Mouse (Mus musculus): ENCODE data around the gene Nxph1. TPM values are rescaled to one million over a fixed set of nuclear protein-coding genes. Genes with fewer than 3 reads are reported as not detected.

Nxph1 gene
- total and polyA plus RNA-seq, 3 experiments, result 0.11 TPM; not detected in 2

GRCm38 (mm10) chr6:9220724-9221453 is 272.7 kb downstream of the Nxph1 start:
- Histone ChIP-seq H3K4me3 (ENCODE audit: low read depth, low read length) (no peak overlapping the region), H3K9me3 (replicated peaks) (no peaks in the 10 kb centered on the region), H3K36me3 (replicated peaks) (no peaks in the 10 kb centered on the region), H3K27me3 (ENCODE audit: insufficient read depth, low read length) (peaks cover 6% of the 10 kb centered on the region; the same call in 1 of the 2 replicates), H3K4me1 (ENCODE audit: insufficient read depth, low read depth, low read length) (no peaks in the 10 kb centered on the region)
- no peak for ATAC-seq (ENCODE audit: extremely low read depth, insufficient number of reproducible peaks, low FRiP score, poor library complexity, severe bottlenecking)
- no peak for TF ChIP-seq POLR2AphosphoS5 (IDR thresholded peaks at IDR 0.05; ENCODE audit: insufficient replicate concordance, low read depth, low read length)
- no peak for TF ChIP-seq GATA1 (IDR thresholded peaks at IDR 0.05; ENCODE audit: borderline replicate concordance, low read length)
- no peak for TF ChIP-seq CTCF (IDR thresholded peaks at IDR 0.05; ENCODE audit: low read depth, low read length)
- no peak for TF ChIP-seq TAL1 (conservative IDR thresholded peaks at IDR 0.05; ENCODE audit: low read depth, low read length)
- TF ChIP-seq GATA2 (IDR thresholded peaks at IDR 0.05; ENCODE audit: borderline replicate concordance, low read depth, low read length), result no peak
- no peak for DNase-seq (ENCODE audit: low spot score)

GRCm38 (mm10) chr6:9234802-9235201 is 286.6 kb downstream of the Nxph1 start:
- DNase-seq (ENCODE audit: low spot score), result no peak
- H3K4me3 ChIP-seq (ENCODE audit: low read depth, low read length), result no peak overlapping the region

GRCm38 (mm10) chr6:9267998-9268397 is 319.8 kb downstream of the Nxph1 start:
- no peak for DNase-seq (ENCODE audit: low spot score)
- no peaks in the 10 kb centered on the region for H3K4me1 ChIP-seq (ENCODE audit: insufficient read depth, low read depth, low read length)
- H3K4me3 ChIP-seq (ENCODE audit: low read depth, low read length), result no peak overlapping the region
- H3K36me3 ChIP-seq (replicated peaks), result no peaks in the 10 kb centered on the region
- no peaks in the 10 kb centered on the region for H3K27me3 ChIP-seq (ENCODE audit: insufficient read depth, low read length)
- ATAC-seq (ENCODE audit: extremely low read depth, insufficient number of reproducible peaks, low FRiP score, poor library complexity, severe bottlenecking), result no peak
- H3K9me3 ChIP-seq (replicated peaks), result no peaks in the 10 kb centered on the region
- TF ChIP-seq GATA2 (IDR thresholded peaks at IDR 0.05; ENCODE audit: borderline replicate concordance, low read depth, low read length) (no peak), TAL1 (conservative IDR thresholded peaks at IDR 0.05; ENCODE audit: low read depth, low read length) (no peak)

More at GRCm38 (mm10) chr6:9234802-9235201, 286.6 kb downstream of the Nxph1 start:
- no peak for ATAC-seq (ENCODE audit: extremely low read depth, insufficient number of reproducible peaks, low FRiP score, poor library complexity, severe bottlenecking)
- H3K9me3 ChIP-seq (replicated peaks), result no peaks in the 10 kb centered on the region
- H3K4me1 ChIP-seq (ENCODE audit: insufficient read depth, low read depth, low read length), result no peaks in the 10 kb centered on the region
- H3K36me3 ChIP-seq (replicated peaks), result no peaks in the 10 kb centered on the region
- H3K27me3 ChIP-seq (ENCODE audit: insufficient read depth, low read length), result no peaks in the 10 kb centered on the region
- TF ChIP-seq POLR2AphosphoS5 (IDR thresholded peaks at IDR 0.05; ENCODE audit: insufficient replicate concordance, low read depth, low read length) (no peak), CTCF (IDR thresholded peaks at IDR 0.05; ENCODE audit: low read depth, low read length) (no peak), GATA1 (IDR thresholded peaks at IDR 0.05; ENCODE audit: borderline replicate concordance, low read length) (no peak), TAL1 (conservative IDR thresholded peaks at IDR 0.05; ENCODE audit: low read depth, low read length) (no peak), GATA2 (IDR thresholded peaks at IDR 0.05; ENCODE audit: borderline replicate concordance, low read depth, low read length) (no peak)

Other genes starting within 250 kb of the Nxph1 start
- 8.3 and 13.6 TPM in 2 replicates for gene Ica1, start 169.9 kb upstream of the Nxph1 start, total RNA-seq (2014; fragmentation: Nextera tagmentation)
- gene Ica1, start 169.9 kb upstream of the Nxph1 start, total RNA-seq (2017), result 2.9 and 3.5 TPM in 2 replicates
- gene Ica1, start 169.9 kb upstream of the Nxph1 start, polyA plus RNA-seq (2012), result 3.0 and 3.4 TPM in 2 replicates

Data from G1E (cell line).